Mouse (Mus musculus) thymus, postnatal 14 days (tissue): ENCODE measurements at regions not wholly inside any gene's neighbourhood (a gene's known extent, or its start where the extent isn't known, plus 50 kb on each side); places are given as distances from the start of the nearest gene placed in this dataset.

Experiments
- DNase-seq: peaks from one replicate; pipeline ENCODE4 v3.0.0; 2021

- DNase-seq = no peak
Observed at GRCm38 (mm10) chr17:45928013-45928412, 104.2 kb downstream of the Vegfa start.

GRCm38 (mm10) chr17:45925845-45926244, 106.3 kb downstream of the Vegfa start:
- no peak for DNase-seq

GRCm38 (mm10) chr17:45924595-45924994, 107.6 kb downstream of the Vegfa start:
- no peak for DNase-seq

GRCm38 (mm10) chr17:45923217-45923730, 108.9 kb downstream of the Vegfa start:
- DNase-seq = no peak

GRCm38 (mm10) chr17:45917647-45918046, 114.5 kb downstream of the Vegfa start:
- DNase-seq = no peak

GRCm38 (mm10) chr17:45916937-45917336, 115.2 kb downstream of the Vegfa start:
- no peak for DNase-seq

GRCm38 (mm10) chr17:45914706-45915240, 117.4 kb downstream of the Vegfa start:
- DNase-seq = no peak

- no peak for DNase-seq
Observed at GRCm38 (mm10) chr17:45914237-45914636, 117.9 kb downstream of the Vegfa start.

- DNase-seq = no peak
Observed at GRCm38 (mm10) chr17:45913671-45914070, 118.5 kb downstream of the Vegfa start.

- DNase-seq = no peak
Observed at GRCm38 (mm10) chr17:45912165-45912564, 120.0 kb downstream of the Vegfa start.

- no peak for DNase-seq
Observed at GRCm38 (mm10) chr17:45911201-45911731, 120.9 kb downstream of the Vegfa start.

- DNase-seq = no peak
Observed at GRCm38 (mm10) chr17:45910245-45910644, 121.9 kb downstream of the Vegfa start.

GRCm38 (mm10) chr17:45907587-45907986, 124.6 kb downstream of the Vegfa start:
- peak; percentile 10 for DNase-seq

- DNase-seq = no peak
Observed at GRCm38 (mm10) chr17:45905596-45905995, 126.6 kb downstream of the Vegfa start.

GRCm38 (mm10) chr17:45904251-45904650, 127.9 kb downstream of the Vegfa start:
- DNase-seq = no peak

- DNase-seq = no peak
Observed at GRCm38 (mm10) chr17:45903294-45903693, 128.9 kb downstream of the Vegfa start.

- DNase-seq = no peak
Observed at GRCm38 (mm10) chr17:45902668-45903067, 129.5 kb downstream of the Vegfa start.

- DNase-seq = no peak
Observed at GRCm38 (mm10) chr17:45896922-45897302, 135.3 kb downstream of the Vegfa start.

- no peak for DNase-seq
Observed at GRCm38 (mm10) chr17:45896142-45896921, 135.8 kb downstream of the Vegfa start.

GRCm38 (mm10) chr17:45894166-45894565, 138.0 kb downstream of the Vegfa start:
- no peak for DNase-seq

- DNase-seq = no peak
Observed at GRCm38 (mm10) chr17:45893698-45894097, 138.5 kb downstream of the Vegfa start.

- DNase-seq = no peak
Observed at GRCm38 (mm10) chr17:45893094-45893493, 139.1 kb downstream of the Vegfa start.

- DNase-seq = no peak
Observed at GRCm38 (mm10) chr17:45889451-45889850, 142.7 kb downstream of the Vegfa start.

- DNase-seq = no peak
Observed at GRCm38 (mm10) chr17:45889051-45889450, 143.1 kb downstream of the Vegfa start.
